Mouse (Mus musculus) heart, postnatal 36 days (tissue): ENCODE results near the gene 1700025G04Rik. TPM values are rescaled to one million over a fixed set of nuclear protein-coding genes. Genes with fewer than 3 reads are reported as not detected.
"Not testable (repeated sequence)": the region's sequence is repeated elsewhere in the genome, so short reads cannot be mapped to it uniquely, and the experiment has no call there.

ENCODE experiments used
- DNase-seq, 2 experiments: peaks; one replicate each; pipeline ENCODE4 v3.0.0; 2021 to 2022
- intact Hi-C: fragments of 180-260 bp; cut with DNase I; formaldehyde crosslinking; loops from one replicate; pipeline ENCODE4 v1.15.1; 2025
- total RNA-seq, 2 experiments: library from RNA; stranded (reverse); gene quantifications; 2 replicates each; pipeline ENCODE4 v1.2.3; 2021

1700025G04Rik gene
- total RNA-seq, 2 experiments from 2014 or later: 41.2 to 44.2 TPM

DNA sequence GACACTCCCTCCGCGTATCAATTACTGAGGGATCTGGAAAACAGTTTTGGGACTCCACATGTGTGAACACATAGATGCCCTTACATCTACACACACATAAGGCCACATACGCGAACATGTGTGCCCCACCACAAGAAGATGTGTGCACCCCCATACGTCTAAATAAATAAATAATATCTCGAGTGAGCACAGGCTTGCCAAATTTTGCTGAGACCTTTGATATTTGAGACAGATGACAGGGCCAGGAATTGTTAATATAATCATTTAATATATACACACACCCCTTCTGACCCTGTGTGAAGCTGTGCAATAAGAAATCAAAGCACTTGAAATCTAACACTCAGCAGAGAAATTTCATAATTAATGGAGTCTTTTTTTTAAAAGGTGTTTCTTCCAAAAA is 225.6 kb downstream of the 1700025G04Rik start:
- DNase-seq: no peak
- intact Hi-C loops: no loop called here

DNA sequence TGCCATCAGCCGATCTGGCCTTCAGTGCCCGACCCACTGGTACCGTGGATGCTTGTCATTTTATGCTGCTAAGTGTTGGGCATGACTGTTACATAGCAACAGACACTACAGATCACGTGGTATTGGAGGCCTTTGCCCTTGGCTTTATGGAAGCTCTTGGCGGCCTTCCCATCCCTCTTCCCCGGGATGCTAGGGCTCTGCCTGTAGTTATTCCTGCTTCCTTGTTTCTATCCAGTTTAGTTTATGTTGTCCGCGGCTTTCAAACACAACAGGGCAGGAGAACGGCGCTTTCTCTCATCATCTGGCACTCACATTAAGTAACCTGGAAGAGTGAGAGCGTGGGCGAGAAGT is 226.2 kb downstream of the 1700025G04Rik start:
- intact Hi-C loops: no loop called here
- DNase-seq: peak; percentile 27 to 31

DNA sequence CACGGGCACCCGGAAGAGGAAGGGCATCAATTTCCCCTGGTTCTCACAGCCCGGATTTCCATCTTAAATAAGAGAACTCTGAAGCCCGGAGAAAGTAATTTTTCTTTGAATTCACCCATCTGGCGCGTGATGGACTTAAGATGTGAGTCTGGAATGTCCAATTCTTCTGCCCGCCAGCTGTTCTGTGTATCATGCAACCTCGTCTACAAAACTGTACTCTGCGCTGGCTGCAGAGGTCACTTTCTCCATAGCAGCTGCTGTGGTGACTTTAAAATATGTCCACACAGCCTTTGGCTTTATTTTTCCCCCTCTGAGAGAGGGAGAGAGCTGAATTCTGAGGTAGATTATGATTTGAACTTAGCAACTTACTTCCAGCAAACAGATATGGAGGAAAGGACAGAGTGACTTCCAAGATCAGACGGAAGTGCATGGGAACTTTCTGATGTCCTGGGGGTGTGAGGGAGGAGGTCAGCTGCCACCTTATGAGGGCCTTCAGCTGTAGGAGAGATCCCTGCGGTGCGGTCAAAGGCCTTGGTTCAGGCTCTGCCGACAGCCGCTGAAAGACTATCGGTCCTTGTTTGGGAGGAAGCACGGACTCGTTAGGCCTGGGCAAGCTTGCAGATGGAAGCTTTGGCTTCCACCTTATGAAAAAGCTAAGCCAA is 226.7 kb downstream of the 1700025G04Rik start:
- no peak for DNase-seq
- intact Hi-C loops: no loop called here

DNA sequence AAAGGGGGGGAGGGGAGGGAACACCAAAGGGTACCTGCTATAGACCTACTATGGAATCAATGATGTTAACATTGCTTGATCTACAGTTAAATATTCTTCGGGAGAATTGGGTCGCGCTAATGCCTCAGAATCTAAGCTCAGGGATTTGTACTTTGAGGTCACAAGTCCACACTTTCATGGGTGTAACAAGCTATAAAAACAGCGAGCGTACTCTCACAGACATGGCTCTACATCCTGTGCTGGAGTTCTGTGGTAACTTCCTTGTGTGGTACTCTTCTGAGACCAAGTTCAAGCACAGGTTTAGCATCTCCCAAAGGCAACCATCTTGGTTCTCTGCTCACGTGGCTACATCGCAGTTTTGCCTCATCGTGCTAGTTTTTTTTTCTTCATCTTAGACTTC is 227.8 kb downstream of the 1700025G04Rik start:
- intact Hi-C loops: no loop called here
- no peak for DNase-seq

DNA sequence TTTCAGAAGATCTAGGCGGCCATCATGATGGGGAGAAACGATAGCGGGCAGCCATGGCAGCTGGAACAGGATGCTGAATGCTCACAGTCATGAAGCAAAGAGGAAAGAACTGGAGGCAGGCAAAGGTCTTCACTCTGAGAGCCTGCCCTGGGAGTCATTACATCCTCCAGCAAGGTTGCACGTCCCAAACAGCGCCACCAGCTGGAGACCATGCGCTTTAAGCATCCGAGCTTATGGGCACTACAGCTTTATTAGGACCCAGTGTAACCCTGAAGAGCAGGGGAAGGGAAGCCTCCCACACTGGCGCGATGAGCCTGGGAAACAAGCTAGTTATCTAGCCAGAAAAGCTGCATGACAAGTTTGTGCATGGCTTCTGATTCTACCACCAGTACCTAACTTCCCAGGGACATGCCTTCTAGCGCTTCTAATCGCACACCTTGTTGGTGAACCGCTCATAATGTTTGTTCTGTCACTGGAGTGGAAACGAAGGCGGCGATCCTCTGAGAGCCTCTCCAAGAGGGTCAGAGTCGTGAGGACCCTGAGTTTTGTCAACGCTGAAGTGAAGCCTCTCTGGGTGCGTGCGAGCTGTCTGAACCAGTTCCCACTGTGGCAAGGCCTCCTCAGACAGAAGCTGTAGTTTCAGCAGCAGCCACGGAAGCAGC is 228.5 kb downstream of the 1700025G04Rik start:
- DNase-seq: no peak
- intact Hi-C loops: no loop called here

DNA sequence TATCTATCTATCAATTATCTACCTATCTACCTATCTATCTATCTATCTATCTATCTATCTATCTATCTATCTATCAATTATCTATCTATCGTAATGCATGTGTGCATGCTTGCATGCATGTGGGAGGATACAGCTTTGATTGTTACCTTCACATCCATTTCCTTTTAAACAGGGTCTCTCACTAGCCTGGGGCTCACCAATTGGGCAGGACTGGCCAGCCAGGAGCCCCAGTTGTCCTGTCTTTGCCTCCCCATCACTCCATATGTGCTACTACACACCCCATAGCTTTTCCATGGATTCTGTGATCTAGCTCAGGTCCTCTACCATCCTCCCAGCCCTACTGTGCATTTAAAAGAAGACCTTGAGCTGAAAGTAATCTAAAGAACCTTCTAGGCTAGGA is 231.5 kb downstream of the 1700025G04Rik start:
- no peak for DNase-seq
- intact Hi-C loops: no loop called here

DNA sequence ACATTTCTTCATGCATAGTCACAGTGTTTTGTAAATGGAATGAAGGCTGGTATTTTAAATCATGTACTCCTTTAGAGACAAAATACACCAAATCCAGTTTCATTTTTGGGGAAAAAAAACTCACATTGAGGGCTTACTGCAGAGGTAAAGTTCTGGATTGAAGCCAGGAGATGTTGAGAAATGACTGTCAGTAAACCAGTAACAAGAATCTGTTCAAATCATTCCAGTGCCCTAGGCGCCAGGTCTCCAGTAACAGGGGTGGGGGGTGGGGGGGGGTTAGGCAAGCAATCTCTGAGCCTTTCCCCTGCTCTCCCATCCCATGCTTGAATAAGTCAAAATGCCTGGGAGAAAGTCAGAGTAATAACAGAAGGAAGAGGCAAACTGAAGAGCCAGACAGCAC is 234.4 kb downstream of the 1700025G04Rik start:
- no peak for DNase-seq
- intact Hi-C loops: no loop called here

DNA sequence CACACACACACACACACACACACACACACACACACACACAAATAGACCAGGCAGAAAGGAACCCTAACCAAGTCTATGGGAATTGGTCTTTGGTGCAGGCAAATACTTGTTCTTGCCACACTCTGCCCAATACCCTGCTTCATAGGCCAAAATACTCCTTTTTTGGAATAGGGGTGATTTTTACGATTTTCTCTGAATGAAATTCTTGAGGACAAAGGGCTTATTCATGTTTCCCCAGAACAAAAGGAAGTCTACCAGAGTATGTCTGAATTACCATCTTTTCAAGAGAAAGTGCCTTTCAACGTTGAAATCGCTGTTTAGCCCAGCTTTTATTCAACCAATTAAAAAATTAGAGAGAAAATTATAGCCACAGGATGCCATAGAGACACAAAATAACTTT is 237.9 kb downstream of the 1700025G04Rik start:
- DNase-seq: no peak
- intact Hi-C loops: no loop called here

DNA sequence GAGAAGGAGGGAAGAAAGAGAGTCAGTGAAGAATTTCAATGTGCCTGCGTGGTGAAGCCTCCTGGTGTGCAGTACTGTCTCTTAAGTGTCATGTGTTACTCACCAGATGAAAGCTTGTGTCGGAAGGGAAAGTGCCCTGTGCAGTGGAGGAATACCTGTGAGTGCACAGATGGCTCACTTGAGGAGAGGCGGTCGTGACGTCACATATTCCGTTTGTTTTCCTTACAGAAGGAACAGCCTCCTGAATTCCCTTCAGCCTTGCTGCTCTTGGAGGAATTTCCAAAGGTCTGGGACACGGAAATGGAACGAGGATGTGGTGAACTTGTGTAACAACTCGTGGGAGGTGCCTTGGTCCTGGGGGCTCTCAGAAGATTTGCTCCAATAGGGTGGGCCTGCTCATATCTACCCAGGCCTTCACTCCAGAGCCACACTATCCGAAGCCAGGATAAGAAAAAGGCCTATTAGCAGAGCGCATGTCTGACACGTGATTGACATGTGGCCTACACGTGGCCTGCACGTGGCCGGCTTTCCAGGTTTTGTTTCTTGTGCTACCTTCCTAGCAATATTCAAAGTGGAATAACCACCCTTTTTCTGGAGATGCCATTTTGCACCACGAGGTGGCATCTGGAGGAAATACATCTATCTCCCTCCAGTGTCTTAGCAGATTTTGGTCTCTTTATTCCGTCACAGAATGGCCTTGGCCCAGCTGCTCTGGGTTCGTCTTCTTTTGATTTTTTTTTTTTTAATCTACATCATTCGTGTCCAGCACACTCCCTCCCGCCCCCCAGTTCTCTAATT is 238.7 kb downstream of the 1700025G04Rik start:
- intact Hi-C loops: no loop called here
- no peak for DNase-seq

DNA sequence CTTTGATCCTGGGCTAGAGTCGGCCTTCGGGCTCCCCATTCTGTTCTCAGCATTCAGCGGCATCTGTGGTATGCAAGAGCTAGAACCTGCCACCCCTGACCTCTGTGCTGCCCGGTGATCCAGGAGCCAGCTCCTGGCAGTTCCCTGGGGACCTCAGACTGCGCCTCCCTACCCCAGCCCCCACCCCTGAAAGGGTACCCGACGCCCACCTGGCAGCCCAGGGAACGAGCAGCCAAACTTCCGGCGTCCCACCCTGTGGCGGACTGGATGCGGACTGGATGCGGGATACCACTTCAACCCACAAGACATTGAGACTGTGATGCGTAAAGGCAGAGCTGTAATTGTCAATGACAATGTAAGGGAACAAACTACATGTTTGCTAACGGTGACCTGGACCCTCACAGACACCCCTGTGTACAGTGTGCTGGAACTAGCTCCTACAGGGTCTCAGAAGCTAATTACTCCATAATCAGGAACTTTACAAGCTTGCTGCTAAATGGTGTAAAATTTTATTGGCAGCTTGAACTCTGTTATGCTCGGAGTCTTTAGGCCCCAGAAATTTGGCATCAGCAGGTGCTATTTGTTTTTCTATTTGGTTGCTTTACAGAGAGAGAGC is 239.8 kb downstream of the 1700025G04Rik start:
- intact Hi-C loops: no loop called here
- no peak for DNase-seq

DNA sequence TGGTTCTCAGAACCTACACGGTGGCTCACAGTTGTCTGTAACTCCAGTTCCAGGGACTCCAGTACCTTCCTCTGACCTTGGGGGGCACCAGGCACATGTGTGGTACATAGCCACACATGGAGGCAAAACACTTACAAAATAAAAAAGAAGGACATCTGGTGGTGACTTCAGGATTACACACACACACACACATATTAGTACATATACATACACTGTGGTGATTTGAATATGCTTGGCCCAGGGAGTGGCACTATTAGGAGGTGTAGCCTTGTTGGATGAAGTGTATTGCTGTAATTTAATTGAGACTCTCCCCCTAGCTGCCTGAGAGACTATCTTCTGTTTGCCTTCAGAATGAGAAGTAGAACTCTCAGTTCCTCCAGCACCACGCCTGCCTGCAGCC is 241.6 kb downstream of the 1700025G04Rik start:
- DNase-seq: no peak

DNA sequence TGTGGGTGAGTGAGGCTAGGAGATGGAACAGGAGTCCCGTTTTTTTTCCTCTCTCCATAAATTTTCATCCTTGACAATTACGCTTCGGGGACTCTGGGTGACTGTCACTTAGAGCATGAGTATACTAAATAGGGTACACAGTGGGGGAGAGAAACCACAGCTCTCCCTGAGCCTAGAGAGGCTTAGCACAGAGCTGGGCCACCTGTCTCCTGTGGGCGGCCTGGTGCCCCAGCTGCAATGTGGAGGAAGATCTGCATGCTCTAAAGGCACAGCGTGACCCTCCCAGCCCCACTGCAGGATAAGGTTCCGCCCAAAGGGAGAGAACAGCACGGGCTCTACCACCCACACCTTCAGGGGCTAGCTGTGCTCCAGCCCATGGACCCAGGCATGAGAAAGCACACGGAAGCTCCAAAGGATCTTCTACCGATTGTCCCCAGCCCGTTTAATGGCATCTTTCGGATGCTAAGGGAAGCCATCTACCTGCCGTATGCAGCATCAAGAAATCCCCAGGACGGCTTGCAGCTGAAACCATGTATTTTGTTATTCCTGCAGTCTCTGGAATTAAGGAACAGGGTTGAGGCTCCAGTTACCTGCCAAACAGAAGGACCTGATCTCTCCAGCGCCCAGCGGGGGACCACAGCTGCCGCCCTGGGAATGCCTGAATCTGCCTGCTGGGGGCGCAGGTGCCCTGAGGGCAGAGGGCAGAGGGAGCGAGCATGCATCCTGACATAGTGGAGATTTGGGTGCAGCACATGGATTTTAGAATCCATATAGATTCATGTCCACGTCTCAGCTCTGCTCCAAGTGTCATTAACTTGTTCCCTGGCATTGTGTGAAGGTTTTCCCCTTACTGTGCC is 243.8 kb downstream of the 1700025G04Rik start:
- no peak for DNase-seq

More for the DNA sequence above, 241.6 kb downstream of the 1700025G04Rik start:
- intact Hi-C loops: no loop called here

DNA sequence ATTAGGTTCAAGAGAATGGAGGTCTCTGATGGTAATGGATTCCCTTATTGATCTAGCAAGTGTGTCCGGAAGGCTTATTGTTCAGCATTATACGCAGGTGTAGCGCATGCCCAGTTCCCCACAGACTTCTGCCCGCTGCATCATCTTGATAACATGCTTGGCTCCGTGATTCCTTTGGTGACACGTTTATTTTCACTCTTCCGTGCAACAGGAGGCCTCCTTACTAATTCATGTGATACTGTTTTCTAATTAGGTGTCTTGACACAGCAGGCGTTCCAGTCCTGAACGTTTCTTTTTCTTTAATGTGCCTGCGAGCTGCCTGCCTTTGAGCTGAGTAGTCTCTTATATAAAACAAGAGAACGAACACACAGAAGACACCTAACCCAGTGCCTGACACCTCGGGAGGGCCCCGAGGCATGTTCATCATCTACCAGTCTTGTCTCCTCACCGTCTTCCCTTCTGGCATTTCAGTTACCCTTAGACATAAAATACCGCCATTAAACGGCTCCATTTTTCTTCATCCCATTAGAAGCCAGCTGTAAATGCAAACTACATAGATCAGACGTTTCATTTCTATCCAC is 244.6 kb downstream of the 1700025G04Rik start:
- no peak for DNase-seq
- intact Hi-C loops: no loop called here

More for the DNA sequence above, 243.8 kb downstream of the 1700025G04Rik start:
- intact Hi-C loops: no loop called here

DNA sequence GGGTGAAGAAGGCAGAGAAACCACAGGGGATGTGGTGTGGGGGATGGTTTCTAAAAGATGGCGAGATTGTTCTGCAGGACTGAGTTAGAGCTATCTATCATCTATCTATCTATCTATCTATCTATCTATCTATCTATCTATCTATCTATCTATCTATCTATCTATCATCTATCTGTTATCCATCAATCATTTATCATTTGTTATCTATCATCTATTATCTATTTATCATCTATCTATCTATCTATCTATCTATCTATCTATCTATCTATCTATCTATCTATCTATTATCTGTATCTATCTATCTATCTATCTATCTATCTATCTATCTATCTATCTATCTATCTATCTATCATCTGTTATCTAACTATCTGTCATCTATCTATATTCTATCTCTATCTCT is 249.6 kb downstream of the 1700025G04Rik start:
- DNase-seq, intact Hi-C loops: not testable (repeated sequence)

DNA sequence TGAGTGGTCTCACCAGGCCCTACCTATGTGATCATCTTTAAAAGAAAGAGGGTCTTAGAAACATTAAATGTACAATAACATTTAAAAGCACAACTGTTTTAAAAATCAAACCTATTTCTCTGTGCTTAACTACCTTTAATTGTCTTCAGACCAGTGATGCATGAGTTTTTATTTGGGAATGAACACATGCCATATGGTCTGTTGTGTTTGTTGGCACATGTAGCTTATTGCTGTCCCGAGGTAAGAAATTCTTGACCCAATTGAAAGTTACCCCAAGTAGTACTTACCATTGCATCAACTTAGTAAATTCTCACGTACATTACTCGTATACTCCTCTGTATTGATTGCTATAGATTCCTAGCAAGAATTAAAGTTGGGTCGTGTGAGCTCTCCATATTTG is 254.7 kb downstream of the 1700025G04Rik start:
- DNase-seq: no peak
- intact Hi-C loops: no loop called here

DNA sequence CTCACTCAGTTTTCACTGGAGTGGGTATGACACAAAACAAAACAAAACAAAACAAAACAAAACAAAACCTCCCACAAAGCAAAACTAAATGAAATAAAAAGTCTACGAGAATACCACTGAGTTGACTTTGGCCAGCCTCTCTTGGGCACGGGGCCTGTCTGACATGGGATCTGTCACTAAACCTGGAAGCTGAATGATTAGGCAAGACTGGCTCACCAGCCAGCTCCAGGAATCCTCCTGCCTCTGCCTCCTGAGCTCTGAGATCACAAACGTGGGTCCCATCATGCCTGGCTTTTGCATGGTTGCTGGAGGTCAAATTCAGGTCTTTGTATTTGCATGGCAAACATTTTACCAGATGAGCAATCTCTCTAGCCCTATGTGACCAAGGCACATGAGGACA is 258.1 kb downstream of the 1700025G04Rik start:
- DNase-seq: no peak
- intact Hi-C loops: no loop called here

DNA sequence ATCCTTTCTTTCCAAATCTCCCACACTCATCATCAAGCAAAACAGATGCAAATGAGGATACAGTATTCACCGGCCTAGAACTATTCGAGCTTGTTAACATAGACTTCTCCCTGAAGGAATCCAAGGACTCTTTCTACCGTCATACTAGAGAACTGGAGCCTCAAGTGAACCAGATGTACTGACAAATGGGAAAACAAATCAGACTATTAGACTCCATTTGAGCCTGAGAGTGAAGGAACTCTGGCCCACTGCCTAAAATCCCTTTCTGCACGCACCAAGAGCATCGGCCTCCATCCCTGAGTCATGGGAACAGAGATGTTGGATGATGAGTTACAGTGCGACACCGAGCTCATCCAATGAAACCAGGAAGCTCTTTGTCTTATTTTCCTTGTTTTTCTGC is 264.9 kb downstream of the 1700025G04Rik start:
- intact Hi-C loops: no loop called here
- DNase-seq: no peak

DNA sequence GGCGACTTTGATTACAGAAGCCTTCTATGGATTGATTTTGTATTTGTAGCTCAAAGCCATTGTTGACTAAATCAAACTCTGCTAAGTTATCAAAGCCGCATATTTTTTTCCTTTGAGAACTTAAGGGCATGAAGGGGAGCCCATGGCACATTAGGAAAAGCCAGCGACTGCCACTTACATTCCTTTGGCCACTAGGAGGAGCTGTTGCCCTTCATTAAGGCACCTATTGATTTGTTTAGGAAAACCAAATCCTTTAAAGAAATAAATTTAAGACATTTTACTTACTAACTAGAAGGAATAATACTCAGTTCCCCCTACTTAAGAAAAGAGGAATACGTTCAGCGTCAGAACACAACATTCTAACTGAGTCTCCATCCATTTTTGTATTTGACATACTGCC is 269.5 kb downstream of the 1700025G04Rik start:
- peak; percentile 72 to 76 for DNase-seq
- intact Hi-C loops: loop anchor here (1.0 to 5.0 kb wide), 5 partner anchors 268 to 692 kb away; no protein-coding TSS in a partner anchor

DNA sequence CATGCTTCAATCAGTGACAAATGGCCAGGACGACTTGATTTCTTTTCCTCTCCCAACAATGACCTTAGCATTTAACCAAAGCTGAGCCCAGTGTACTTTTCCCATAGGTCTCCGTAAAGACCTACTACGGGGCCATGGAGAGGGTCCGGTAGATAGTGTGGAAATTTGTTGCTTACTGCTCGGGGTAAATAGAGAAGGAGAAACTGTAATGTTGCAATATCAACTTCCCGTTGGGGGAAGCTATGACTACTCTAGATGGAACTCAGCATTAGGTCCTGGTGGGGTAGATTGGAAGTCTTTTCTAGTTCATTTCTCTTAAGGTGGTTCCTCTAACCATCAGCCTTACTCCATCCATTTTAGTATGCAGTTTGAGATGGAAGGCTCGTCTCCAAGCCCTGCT is 270.7 kb downstream of the 1700025G04Rik start:
- no peak for DNase-seq
- intact Hi-C loops: no loop called here

DNA sequence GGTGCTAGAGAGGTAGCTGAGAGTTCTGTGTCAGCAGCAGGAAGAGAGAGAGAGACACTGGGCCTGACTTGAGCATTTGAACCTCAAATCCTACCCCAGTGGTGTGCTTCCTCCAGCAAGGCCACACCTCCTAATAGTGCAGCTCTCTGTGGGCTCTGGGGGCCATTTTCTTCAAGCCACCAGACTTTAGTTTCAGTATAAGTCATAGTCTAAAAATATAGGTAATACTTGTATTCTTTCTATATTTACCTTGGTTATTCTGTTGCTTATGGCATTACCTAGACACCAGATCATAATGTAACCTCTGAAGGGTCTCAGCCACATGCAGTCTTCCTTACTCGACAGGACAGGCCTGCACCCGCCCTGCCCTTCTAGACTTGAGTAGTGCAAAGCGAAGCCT is 273.9 kb downstream of the 1700025G04Rik start:
- no peak for DNase-seq
- intact Hi-C loops: no loop called here
